Mouse (Mus musculus): ENCODE data around the gene Pclo.
"Not testable (repeated sequence)": the region's sequence is repeated elsewhere in the genome, so short reads cannot be mapped to it uniquely, and the experiment has no call there.

DNA sequence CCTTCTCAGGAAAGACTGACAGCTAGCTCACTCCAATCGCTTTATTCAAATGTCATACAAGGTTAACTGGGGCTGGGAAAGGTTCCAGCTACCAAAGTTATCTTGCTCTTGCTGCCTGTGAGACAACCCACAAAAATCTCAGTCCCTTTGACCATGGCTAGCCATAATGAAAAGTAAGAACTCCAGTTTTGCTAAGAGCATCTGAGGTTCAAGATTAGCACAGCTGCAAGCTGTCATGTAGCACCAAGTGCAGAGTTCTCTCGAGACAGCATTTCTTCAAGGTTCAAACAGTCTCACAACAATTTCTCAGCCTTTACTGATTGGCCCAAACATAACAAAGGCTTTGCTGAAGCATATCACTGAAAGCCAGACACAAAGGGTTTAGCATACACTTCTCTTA, 370.6 kb downstream of the Pclo start:
- TF ChIP-seq EP300 (optimal IDR thresholded peaks at IDR 0.05); CTCF (IDR thresholded peaks at IDR 0.05; ENCODE audit: low read depth): not testable (repeated sequence)
